Mouse (Mus musculus) megakaryocyte-erythroid progenitor cell, adult 5-6 weeks (primary cell): Measurements from ENCODE around the gene Ascl1. TPM values are rescaled to one million over a fixed set of nuclear protein-coding genes. Genes with fewer than 3 reads are reported as not detected.

Experiments used
- ATAC-seq: replicated peaks from 2 replicates; pipeline ENCODE4 v1.8.0; 2016; ENCODE audit warnings: mild to moderate bottlenecking, inconsistent platforms; ENCODE audit not compliant: severe bottlenecking, poor library complexity, low FRiP score, low TSS enrichment
- total RNA-seq, 2 experiments: library from RNA; stranded (forward) in 1 of 2; stranded (reverse) in 1 of 2; fragments of 200-1000, 215-1000 nt in 1 of 2; fragments of >200 nt in 1 of 2; fragmentation: Nextera tagmentation in 1 of 2; gene quantifications; 2 replicates each; pipeline ENCODE4 v1.2.3; 2014 to 2017

Gene Ascl1
- total RNA-seq, 2 experiments from 2014 or later, result not detected

GRCm38 (mm10) chr10:87488429-87489145 lies 4.9 kb downstream of the Ascl1 start:
- no peak for ATAC-seq

DNA sequence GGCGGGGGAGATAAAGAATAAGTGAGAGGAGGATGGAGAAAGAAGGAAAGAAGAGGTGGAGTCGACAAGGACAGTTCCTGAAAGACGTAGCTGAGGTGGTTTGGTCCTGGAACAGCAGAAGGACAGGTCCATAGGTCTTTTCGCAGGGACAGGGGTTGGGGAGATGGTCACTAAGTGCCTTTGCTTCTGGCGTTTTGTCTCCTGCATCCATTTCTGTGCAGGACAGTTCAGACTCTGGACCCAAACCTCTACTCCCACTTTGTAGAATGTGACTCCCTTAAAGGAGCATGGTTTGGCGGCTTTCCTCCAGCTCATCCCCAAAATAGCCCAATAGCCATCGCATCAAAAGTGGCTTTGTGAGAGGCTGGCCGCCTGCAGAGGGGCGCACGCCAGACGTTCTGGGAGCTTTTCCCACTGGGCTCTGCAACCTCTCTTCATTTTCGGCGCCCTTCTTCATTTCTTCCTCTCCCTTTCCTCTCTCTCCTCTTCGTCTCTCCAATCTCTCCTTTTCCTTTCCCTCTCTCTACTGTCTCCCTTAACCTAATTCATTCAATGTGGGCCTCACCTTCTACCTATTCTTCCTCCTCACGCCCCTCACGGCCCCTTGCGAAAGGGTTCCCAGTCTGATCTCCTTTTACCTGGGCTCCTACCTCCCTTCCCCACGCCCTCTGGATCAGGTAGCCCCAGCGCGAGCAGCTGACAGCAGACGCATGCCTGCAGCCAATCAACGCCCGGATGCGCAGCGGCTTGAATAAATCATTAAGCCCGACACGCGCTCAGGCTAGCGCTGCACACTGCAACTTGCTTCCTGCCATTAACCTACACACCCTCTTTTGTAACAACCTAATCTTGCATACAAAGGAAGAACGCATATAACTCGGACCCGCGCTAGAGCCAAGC lies 7.5 kb downstream of the Ascl1 start:
- no peak for ATAC-seq

DNA sequence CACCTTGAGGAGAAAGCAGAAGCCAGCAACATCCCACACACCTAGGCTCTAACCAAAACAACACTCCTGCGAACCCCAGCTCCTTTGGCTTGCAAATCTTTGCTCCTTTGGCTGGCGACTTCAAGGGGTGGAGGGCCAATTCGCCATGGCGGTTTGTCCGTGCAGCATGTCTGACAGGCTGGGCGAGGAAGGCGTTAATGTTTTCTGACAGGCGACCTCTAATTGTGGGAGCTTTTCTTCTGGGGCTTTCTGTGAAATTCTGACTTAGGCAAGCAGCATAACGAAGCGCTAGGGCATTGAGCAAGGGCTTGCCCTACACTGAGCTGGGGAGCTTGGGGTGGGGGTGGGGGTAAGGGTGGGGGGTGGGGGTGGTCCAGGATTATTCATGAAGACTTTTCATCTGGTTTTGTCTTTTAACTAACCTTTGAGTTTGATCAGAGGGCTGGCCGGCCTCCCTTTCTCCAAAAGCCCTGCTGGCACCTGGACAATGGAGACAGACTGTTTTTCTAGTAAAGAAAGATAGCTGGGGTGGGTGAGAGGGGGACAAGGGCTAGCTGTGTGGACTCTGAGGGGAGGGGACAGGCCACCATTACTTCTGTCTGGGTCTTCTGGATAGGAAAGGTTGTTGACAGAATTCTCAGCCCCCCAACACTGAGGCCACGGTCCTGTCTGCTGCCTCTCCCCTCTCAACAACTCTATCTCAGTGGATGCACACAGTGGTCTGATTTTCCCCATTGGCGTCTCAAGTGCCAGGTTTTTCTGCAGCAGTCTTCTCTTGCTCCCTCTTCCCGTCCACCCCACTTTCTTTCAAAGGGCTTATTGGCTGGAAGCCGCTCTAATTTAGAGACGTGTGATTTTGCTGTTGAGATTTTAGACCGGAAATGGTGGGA lies 8.4 kb downstream of the Ascl1 start:
- ATAC-seq, result no peak

DNA sequence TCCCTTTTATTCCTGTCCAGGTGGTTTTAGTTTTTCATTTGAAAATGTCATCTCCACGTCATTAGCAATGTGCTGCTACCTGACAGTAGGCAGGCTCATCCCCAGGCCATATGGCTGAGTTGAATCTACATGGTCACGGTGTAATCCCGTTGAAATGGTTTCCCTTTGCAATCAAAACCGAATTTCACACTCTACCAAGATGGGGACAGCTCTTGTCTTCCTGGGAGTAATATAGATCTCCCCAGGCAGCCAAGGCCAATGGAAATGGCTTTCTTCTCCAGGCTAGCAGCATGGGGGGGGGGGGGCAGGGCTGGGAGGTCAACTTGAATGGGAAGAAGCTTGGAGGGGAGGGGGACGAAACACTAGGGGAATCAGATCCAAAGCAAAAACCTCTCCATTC lies 15.6 kb downstream of the Ascl1 start:
- no peak for ATAC-seq

- ATAC-seq, result no peak
These were observed 18.5 kb downstream of the Ascl1 start for GRCm38 (mm10) chr10:87474971-87475370.

- ATAC-seq, result no peak
These were observed 19.9 kb downstream of the Ascl1 start for GRCm38 (mm10) chr10:87473475-87474131.

- ATAC-seq, result no peak
These were observed 42.7 kb downstream of the Ascl1 start for GRCm38 (mm10) chr10:87450777-87451176.

- no peak for ATAC-seq
These were observed 44.1 kb downstream of the Ascl1 start for GRCm38 (mm10) chr10:87449368-87449767.

- no peak for ATAC-seq
These were observed 45.2 kb downstream of the Ascl1 start for GRCm38 (mm10) chr10:87448257-87448656.

DNA sequence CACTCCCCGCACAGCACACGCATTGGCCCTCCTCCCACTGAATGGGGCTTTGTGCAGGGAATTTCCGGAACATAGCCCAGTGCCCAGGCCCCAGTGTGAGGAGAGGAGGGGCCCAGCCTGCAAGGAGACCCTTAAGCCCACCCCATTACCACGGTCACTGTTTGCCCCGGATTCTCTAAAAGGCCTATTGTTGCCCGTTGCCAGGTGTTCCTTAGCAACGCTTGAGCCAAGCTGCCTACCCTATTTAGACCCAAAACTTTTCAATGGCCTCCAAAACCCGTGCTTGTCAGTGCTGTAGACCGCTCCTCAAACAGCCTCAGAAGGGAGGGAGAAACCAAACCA lies 45.7 kb downstream of the Ascl1 start:
- ATAC-seq, result no peak

- no peak for ATAC-seq
These were observed 46.4 kb downstream of the Ascl1 start for GRCm38 (mm10) chr10:87446829-87447753.

DNA sequence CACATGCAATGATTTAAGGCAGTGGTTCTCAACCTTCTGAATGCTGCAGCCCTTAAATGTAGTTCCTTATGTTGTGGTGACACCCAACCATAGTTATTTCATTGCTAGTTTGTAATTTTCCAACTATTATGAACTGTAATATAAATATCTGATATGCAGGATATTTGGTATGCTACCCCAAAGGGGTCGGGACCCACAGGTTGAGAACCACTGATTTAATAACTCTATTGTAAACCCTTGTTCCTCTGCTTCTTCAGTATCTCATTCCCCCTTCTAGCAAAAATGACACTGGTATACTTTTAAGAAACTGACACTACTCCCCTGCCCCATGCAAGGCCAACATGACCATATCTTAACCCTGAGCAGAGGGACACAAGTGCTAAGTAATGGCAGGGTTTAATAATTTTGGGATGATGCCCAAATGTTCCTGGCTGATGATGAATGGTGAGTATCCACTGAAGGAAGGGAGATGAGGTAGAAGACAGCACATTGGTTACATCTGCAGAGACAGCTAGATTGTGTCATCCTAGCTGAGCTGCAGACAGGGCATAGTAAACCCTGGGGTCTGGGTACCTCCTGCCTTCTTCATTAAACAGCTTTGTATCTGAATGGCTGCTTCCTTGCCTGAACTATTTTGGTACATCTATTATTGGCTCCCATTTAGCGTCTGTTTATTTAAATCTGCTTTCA lies 47.2 kb downstream of the Ascl1 start:
- no peak for ATAC-seq

Other genes with a start within 250 kb of the Ascl1 start
- not detected in 2 replicates for gene Pah, start 28.1 kb upstream of the Ascl1 start, total RNA-seq (2014; fragmentation: Nextera tagmentation)
- gene Pah, start 28.1 kb upstream of the Ascl1 start, total RNA-seq (2017), result not detected in 2 replicates